Mouse (Mus musculus) brain, embryonic 14.5 days (tissue): Measurements from ENCODE around the gene Ankrd55. TPM values are rescaled to one million over a fixed set of nuclear protein-coding genes. Genes with fewer than 3 reads are reported as not detected.

ENCODE experiments used
- DNase-seq: peaks from one replicate; pipeline ENCODE4 v3.0.0-alpha.2; 2011; ENCODE audit warnings: low read depth
- CTCF ChIP-seq: fragments of 200-500 bp; IDR thresholded peaks from 2 replicates; pipeline ENCODE4 v1.5.1; 2012; ENCODE audit warnings: inconsistent platforms, mild to moderate bottlenecking, moderate library complexity, borderline replicate concordance; ENCODE audit not compliant: insufficient read depth, insufficient read length; ENCODE audit errors: extremely low read depth
- POLR2A ChIP-seq: fragments of 200-500 bp; IDR thresholded peaks from 2 replicates; pipeline ENCODE4 v1.6.1; 2012; ENCODE audit warnings: mild to moderate bottlenecking, inconsistent platforms, borderline replicate concordance; ENCODE audit not compliant: poor library complexity, insufficient read depth, insufficient read length, severe bottlenecking; ENCODE audit errors: extremely low read depth
- polyA plus RNA-seq: library from polyadenylated mRNA; depleted of rRNA; stranded (reverse); fragments of >200 nt; gene quantifications from 2 replicates; pipeline ENCODE4 v1.2.3, GENCODE M21; 2012

Gene Ankrd55
- polyA plus RNA-seq, 1 experiment: 8.5 TPM

- peak; percentile 15 for DNase-seq
- TF ChIP-seq CTCF: no peak
- no peak for TF ChIP-seq POLR2A
Observed at GRCm38 (mm10) chr13:112274636-112275035, 13.6 kb upstream of the Ankrd55 start.

GRCm38 (mm10) chr13:112275951-112276350 is 12.3 kb upstream of the Ankrd55 start:
- no peak for TF ChIP-seq CTCF
- no peak for TF ChIP-seq POLR2A
- DNase-seq: no peak

- TF ChIP-seq CTCF (no peak), POLR2A (no peak)
- no peak for DNase-seq
Observed at GRCm38 (mm10) chr13:112277544-112277943, 10.7 kb upstream of the Ankrd55 start.

GRCm38 (mm10) chr13:112278251-112278650 is 10.0 kb upstream of the Ankrd55 start:
- TF ChIP-seq CTCF (no peak), POLR2A (no peak)
- peak; percentile 83 for DNase-seq

- no peak for DNase-seq
- TF ChIP-seq CTCF: no peak
- TF ChIP-seq POLR2A: no peak
Observed at GRCm38 (mm10) chr13:112287135-112287534, 1.1 kb upstream of the Ankrd55 start.

- DNase-seq: peak; percentile 24
- TF ChIP-seq POLR2A (no peak), CTCF (no peak)
Observed at GRCm38 (mm10) chr13:112287571-112288224, 553 bp upstream of the Ankrd55 start.

GRCm38 (mm10) chr13:112289338-112289737 is 1.1 kb downstream of the Ankrd55 start:
- DNase-seq: peak; percentile 46
- TF ChIP-seq CTCF: no peak
- no peak for TF ChIP-seq POLR2A

GRCm38 (mm10) chr13:112289981-112290380 is 1.7 kb downstream of the Ankrd55 start:
- peak; percentile 35 for DNase-seq
- TF ChIP-seq CTCF (no peak), POLR2A (no peak)

- peak; percentile 36 for DNase-seq
- TF ChIP-seq POLR2A (no peak), CTCF (no peak)
Observed at GRCm38 (mm10) chr13:112292489-112292888, 4.2 kb downstream of the Ankrd55 start.

GRCm38 (mm10) chr13:112293092-112293491 is 4.8 kb downstream of the Ankrd55 start:
- TF ChIP-seq POLR2A (no peak), CTCF (no peak)
- DNase-seq: no peak

GRCm38 (mm10) chr13:112294446-112294845 is 6.2 kb downstream of the Ankrd55 start:
- DNase-seq: no peak
- no peak for TF ChIP-seq CTCF
- no peak for TF ChIP-seq POLR2A

GRCm38 (mm10) chr13:112297781-112298180 is 9.5 kb downstream of the Ankrd55 start:
- TF ChIP-seq POLR2A: no peak
- TF ChIP-seq CTCF: no peak
- DNase-seq: no peak
